Mouse (Mus musculus) left cerebral cortex, adult 11 months (tissue): ENCODE data around the gene Mindy2.
"Not testable (repeated sequence)": the region's sequence is repeated elsewhere in the genome, so short reads cannot be mapped to it uniquely, and the experiment has no call there.

Experiments
- DNase-seq: peaks from one replicate; pipeline ENCODE4 v3.0.0; 2022; ENCODE audit warnings: low spot score

The Mindy2 gene

GRCm38 (mm10) chr9:70584641-70585040, 72.3 kb downstream of the Mindy2 start:
- DNase-seq: no peak

GRCm38 (mm10) chr9:70580956-70581355, 76.0 kb downstream of the Mindy2 start:
- DNase-seq: no peak

GRCm38 (mm10) chr9:70578123-70578522, 78.9 kb downstream of the Mindy2 start:
- DNase-seq: no peak

DNA sequence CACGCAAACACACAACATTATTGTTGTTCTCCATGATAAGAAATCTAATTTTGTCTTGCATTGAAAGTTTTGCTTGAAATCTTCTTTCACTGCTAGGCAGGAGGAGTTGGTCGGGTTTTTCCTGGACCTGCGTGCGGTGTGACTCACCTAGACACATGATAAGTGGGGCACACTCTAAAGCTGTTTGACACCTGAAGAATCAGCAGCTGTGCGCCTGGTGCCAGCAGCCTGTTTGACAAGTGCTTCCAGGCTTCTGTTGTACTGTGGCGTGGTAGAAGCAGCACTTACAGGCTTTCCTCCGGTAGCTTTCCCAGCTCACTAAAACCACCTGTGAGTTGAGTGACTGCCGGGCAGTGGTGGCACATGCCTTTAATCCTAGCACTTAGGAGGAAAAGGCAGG, 86.6 kb downstream of the Mindy2 start:
- no peak for DNase-seq

- no peak for DNase-seq
Observed at GRCm38 (mm10) chr9:70567651-70568050, 89.3 kb downstream of the Mindy2 start.

DNA sequence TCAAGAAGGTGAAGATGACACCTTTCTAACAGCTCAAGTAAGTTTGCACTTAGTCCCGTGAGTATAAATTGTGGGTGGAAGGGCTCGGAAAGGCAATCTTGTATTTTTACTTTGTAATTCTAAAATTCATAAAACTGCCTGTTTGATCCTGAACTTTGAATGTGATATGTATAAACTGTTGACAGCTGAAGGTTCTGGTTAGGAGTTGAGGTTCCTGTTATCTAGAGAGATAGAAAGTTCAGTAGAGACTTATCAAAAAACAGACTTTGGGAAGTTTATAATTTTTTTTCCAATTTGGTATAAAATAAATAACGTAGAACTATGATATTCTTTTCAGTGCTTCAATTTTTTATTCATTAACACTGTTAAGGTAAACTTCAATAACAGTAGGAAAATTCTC, 94.1 kb downstream of the Mindy2 start:
- no peak for DNase-seq

DNA sequence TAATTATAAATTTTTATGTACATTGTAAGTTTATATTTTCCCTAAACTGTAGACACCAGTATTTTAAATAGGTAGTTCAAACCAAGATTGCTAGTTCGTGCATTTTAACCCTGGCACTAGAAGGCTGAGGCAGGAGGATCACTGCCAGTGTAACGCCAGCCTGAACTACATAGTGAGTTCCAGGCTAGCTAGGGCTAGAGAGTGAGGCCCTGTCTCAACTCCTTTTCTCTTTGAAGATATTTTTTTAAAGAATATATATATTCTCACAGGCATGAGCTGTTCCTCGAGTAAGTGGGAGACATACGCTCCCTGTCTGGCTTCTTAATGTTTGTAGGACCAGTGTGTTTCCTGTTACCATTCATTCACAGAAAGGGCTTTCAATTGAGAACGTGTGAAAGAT, 100.2 kb downstream of the Mindy2 start:
- DNase-seq: no peak

GRCm38 (mm10) chr9:70555431-70555830, 101.5 kb downstream of the Mindy2 start:
- no peak for DNase-seq

DNA sequence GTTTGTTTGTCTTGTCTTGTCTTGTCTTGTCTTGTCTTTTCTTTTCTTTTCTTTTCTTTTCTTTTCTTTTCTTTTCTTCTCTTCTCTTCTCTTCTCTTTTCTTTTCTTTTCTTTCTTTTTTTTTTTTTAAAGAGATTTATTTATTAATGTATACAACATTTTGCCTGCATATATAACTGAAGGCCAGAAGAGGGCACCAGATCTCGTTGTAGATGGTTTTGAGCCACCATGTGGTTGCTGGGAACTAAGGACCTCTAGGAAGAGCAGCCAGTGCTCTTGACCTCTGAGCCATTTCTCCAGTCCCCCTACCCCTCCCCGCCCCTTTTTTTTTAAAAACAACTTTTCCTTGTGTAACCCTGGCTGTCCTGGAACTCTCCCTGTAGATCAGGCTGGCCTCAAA, 104.7 kb downstream of the Mindy2 start:
- not testable (repeated sequence) for DNase-seq

GRCm38 (mm10) chr9:70551524-70551923, 105.5 kb downstream of the Mindy2 start:
- no peak for DNase-seq
